Mouse (Mus musculus) ES-Bruce4 (cell line): Measurements from ENCODE around the gene Casp12.

Experiments used
- CTCF ChIP-seq: IDR thresholded peaks from one replicate; pipeline ENCODE4 v1.8.1; 2011; ENCODE audit warnings: low read depth, low read length
- EP300 ChIP-seq: IDR thresholded peaks from 2 replicates; pipeline ENCODE4 v1.6.1; 2011; ENCODE audit warnings: low read depth, low read length; ENCODE audit not compliant: insufficient read depth

GRCm38 (mm10) chr9:5310112-5310511 is 35.1 kb upstream of the Casp12 start:
- TF ChIP-seq CTCF (no peak), EP300 (no peak)
